Mouse (Mus musculus) MN1 (cell line): ENCODE measurements around the gene Enpp6.

Experiments used
- DNase-seq: peaks from one replicate; pipeline ENCODE4 v3.0.0-alpha.2; 2016; ENCODE audit warnings: low spot score

Gene Enpp6

DNA sequence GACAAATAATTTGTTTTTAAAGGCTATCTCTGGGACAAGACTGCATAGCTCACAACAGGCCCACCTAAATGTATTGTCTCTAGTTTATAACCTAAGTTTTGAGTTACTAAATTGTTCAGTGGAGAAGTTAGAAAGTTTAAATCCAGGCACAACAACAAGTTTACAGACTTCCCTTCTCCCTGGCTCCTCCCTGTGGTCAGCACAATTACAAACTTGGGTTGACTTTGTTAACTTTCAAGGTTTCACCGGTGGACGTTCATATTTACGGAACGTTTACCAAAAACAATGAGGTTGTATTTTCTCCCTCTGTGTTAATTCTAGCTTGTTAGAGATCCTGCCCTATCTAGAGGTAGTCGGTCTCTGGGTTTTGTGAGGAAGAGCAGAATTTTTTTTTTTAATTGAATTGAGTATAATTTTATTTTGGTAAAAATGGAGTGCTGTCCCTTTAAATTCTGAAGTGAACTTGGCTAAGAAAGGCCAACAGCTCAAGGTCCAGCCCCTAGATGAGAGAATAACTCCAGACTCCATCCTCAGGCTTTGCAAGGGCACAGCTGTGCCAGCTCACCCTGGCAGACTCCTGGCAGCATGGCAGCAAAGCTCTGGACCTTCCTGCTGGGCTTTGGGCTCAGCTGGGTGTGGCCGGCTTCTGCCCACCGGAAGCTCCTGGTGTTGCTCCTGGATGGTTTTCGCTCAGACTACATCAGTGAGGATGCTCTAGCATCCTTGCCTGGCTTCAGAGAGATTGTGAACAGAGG lies at the start of gene Enpp6:
TSS of gene Enpp6 (plus strand) at position 502 of the 755 bp plus-strand sequence.
- DNase-seq = peak; percentile 40

DNA sequence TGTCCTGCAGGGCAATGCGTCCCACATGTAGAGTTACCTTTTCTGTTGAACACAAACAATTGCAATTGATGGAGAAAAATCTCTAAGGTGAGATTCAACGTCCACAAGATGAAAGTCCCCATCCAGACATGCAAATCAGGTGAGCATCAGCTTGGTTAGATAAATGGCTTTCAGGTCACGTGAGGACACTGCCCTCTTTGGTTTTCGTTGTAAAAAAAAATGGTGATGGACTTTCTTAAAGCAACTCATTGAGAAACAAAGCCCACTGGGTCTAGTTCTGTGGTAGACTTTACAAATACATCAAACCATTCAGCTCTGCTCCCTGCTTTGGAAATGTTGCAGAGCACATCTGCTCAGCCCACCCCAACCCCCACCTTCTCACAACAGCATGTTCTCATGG lies 48.5 kb upstream of the Enpp6 start:
- no peak for DNase-seq

DNA sequence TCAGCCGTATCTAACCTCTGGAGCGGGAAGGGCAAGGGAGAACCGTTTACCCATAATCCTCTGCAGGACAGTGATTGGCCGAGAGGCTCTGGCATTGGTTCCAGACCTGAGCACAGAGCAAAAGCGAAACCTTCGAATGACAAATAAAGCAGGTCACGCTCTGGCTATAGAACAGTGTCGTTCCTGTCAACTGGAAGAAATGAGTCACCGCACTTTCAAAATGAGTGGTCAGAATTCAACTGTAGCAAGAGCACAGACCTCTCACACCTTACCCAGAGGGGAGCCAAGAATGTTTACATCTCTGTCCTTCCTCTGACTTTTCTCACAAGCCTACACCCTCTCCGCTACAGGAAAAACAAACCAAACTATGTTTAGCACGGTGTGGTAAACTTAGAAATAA lies 45.4 kb upstream of the Enpp6 start:
- DNase-seq = peak; percentile 84

DNA sequence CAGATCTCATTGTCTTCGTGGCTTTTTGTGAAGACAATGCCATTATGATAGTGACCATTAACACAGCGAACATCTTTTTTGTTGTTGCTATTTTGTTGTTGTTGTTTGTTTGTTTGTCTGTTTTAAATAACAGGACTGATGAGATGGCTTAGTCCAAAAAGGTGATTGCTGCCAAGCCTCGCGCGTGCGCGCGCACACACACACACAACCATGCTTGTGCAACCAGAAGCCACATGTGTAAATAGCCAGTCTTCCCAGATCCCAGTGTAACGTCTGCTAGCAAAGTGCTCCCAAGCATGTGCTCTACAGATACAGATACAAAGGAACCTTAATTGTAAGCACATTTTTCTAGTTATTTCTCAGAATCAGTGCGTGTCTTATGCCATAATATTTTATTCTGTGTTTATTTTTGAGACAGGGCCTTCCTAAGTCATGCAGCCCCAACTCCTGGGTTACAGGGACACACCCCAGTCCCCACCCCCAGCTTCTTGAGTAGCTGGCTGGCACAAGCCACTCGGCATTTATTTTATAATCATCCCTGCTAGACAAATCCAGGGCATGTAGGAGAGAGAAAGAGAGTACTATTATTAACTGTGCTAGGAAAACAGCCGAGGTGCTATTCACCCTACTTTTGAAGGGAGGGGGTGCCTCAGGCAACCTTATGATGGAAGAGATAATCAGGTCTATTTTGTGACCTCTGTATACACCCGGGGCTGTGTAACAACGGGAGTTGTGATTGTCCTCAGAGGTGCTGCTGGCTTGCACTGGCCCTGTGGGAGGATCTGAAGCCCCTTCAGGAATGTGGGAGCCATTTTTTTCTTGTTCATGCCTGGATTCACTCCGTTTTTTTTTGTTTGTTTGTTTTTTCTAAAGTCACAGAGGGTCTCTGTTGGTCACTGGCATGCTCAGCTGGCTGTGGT lies 44.7 kb upstream of the Enpp6 start:
- peak; percentile 69 for DNase-seq

DNA sequence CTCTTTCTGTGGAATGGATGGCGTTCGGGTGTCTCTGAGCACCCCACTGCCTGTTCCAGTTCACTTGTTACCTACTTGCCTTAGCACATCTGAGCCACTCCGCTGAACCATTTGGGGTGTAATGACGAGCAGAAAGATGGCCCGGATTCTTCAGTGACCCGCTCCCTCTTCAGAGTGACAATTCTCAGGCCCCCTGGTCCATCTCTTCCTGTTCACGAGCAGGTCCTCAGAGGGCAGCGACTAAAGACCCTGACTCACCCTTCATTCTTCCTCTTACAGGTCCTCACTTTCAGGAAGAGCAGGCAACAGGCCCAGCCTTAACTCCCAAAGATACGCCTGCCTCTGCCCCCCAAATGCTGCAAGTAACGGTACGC lies 44.0 kb upstream of the Enpp6 start:
- no peak for DNase-seq

DNA sequence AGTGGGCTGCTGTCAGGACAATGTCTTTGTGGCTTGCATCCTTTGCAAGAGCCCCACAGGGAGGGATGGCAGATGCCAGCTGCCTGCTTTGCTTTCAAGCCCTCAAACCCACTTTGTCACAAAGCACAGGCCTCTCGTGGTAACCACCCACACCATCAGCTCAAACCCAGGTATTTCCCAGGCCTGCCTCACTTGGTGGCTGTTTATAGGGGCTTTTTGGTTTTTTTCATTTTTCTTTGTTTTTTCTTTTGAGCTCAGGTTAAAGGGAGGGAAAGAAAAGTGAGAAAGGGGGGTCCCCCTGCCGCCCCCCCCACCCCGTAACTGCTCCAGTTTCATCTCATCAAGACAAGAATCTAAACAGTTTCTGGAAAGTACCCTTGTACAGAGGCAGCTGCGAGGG lies 43.4 kb upstream of the Enpp6 start:
- DNase-seq = no peak

DNA sequence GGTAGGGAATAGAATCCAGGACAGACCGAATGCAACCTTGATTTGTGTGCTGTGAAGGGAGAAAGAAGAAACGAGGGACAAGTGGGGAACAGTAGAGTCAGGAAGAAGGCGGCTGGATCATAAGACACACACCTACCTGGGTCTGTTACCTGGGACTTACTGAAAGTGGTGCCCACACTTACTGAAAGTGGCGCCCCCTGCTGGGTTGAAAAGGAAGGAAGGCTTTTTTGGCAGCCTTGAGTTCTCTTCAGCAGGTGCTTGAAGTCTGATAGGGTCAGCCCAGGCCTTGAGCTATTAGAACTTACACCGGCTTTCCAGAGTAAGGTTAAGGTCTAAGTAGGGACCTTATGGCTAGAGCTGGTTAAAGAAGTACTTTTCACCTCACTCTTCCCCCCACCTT lies 40.5 kb upstream of the Enpp6 start:
- DNase-seq = no peak

DNA sequence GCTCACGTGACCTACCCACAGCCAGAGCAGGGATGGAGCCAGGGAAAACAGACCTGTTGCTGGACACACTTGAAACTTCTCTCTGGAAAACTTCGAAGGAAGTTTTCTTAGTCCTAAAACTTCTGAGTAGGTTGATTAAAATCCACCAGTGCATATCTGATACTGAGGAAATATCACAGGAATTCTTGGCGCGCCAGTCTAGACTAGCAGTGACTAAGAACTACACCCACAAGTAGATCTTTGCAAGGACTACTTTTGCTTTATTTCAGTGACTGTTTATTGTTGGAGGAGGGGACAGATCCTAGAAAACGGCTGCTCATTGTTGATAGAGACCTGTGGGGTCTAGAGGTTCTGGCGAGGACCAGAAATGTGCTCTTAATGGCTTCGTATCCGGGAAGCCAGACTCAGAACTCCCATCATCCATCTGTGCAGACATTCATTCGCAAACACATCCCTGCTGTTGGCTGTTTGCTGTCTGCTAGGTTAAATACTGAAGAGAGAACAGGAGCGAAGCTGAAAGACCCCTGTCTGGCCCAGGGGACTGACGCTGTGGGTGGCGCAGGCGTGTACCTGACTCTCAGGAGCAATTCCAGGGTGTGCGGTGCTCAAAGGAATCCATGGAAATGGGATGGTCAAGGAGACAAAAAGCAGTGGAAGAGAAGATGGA lies 38.5 kb upstream of the Enpp6 start:
- DNase-seq = no peak

DNA sequence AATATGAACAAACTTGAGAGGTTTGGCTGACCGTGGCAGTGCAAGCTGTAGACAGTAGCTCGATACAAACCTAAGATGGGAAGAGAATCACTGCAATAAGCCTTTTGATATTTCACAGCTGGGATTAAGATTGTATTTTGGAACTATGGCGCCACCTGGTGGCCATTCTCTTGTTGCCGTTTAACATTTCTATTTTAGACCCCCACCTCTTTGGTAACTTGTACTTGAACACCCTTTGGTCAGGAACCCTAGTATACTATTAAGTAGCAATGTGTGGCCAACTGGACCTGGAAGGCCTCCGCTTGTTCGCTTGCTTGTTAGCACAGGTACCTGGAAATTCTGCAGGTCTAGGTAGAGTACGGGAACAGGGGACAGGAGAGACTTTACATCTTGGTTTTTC lies 33.2 kb upstream of the Enpp6 start:
- DNase-seq = peak; percentile 83

DNA sequence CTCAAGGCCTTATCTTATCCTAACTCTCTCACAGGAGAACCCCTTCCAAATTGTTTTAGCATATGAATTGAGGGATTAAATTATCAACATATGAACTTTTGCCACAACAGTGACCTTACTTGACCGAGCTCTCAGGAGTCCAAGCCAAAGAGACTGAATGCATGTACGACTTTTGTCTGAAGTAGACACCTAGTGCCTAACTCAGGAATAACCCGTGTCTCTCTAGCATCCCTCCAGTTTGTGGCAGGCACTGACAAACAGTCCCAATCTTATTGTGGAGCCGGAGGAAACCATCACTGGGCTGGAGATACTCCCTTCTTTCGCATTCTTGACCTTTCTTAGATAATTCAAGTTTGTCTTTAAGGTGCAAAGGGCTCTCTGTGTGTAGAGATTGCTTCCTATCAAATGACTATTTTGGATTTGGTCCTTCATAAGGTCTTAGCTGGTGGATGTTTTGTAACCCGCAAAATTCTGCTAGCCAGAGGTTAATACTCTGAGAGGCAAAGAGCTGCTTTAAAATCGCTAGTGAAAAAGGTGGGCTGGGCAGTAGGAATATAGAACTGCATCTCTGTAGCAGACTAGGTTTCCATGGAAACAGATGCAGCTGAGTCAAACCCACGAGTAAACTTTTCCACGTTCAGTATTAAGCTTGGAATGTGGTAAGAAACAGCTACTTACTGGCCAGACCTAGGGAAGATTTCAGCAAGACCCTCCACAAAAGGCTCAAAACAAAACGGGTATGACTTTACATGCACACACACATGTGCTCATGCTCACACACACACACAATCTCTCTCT lies 23.9 kb upstream of the Enpp6 start:
- no peak for DNase-seq

DNA sequence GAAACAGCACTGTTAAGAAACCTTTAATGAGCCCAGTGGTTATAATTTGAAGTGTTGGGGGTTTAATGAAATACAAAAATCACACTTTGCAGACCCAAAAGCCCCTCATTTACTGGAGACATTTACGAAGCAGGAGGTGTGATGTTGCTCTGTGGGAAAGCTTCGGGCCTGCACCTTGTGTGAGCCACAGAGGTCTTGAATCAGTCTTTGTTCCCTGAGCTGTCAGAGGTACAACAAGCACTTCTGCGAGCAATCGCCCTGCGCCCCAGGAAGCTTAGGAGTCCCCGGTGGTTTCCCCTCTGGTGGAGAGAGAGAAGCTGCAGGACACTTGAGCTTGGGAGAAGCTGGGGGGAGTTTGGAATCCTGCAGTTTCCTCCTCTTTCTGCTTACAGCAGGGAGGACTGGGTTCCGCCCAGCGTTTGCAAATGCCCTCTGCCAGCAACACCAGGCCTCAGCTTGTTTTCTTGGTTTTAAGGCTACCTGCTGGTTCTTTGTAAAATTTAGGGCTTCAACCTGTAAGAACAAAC lies 23.0 kb upstream of the Enpp6 start:
- no peak for DNase-seq

DNA sequence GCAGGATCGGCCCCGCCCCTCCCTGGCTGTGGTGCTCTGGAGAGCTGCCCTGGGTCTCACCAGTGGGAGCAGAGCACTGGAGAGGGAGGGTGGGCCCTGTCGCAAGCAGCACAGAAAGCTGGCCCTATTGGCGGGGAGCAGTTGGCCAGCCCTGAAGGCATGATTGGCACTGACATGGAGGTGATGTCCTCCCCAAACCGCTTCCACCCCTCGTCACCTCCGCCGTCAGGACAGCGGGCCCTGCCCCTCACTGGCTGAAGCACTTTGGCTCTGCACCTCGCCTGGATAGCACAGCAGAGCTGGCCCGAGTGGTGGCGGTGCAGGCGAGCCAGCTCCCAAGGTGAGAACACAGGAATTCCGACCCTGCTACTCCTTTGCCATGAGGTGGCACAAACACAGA lies 20.9 kb upstream of the Enpp6 start:
- no peak for DNase-seq

DNA sequence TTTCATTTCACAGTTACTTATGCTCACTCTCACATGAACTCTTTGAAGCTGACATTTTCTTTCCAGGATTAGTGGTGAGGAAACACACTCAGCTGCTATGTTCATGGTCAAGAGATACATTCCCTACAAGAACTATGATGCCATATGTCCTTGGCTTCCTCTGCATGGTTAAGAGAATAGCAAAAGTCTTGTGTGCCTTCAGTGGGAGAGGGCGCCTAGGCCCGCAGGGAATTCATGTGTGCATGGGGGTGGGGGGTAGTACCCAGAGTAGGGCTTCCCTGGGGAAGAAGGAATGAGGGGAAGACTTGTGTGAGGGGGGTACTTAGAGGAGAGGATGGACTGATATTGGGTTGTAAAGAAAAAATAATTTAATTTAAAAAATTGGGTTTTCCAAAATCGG lies 18.0 kb upstream of the Enpp6 start:
- DNase-seq = no peak

DNA sequence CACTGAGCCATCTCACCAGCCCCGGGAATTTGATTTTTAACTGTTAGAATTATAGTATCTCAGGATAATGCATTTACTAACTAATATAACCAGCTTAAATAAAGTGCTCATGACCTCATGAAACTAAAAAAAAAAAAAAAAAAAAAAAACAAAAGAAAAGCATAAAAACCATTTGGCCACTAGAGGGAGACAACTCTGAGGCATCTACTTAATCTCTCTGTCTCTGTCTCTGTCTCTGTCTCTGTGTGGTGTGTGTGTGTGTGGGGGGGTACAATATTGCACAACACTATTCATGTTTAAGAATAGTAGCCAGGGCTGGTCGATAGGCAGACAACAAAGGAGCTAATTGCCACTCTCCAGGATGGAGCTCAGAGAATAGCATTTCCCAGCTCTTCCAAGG lies 17.3 kb upstream of the Enpp6 start:
- DNase-seq = no peak

DNA sequence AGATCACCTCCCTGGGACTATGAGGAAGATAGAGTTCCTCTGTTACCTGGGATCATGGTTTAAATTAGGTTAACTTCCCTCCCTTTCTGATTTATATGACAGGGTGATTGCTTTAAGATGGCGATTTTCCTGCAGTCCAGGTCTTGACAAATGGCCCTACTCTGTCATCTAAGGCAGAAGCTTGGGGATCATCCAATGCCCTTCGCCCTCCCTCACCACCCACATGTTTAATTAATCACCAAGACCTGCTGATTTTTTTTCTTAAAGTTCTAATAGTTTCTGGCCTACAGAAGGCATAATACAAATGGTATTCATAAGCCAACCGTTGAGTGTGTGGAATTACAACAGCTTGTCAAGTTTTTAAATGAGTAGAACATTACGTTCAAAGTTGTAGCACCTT lies 9.3 kb upstream of the Enpp6 start:
- no peak for DNase-seq

DNA sequence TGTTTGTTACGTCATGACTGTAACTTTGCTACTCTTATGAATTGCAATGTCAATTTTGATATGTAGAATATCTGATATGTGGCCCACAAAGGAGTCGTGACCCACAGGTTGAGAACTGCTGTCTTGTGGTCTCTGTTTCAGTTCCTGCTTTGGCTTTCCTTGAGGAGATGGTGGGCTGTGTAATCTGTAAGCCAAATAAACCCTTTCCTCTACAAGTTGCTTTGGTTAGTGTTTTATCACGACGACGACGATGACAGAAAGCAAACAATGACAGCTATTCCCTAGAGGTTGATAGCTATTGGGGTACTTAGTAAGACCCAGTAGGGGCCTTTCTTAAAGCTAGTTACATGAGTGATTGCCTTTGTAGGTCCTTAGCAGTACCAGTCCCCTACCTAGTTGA lies 4.5 kb upstream of the Enpp6 start:
- DNase-seq = no peak

DNA sequence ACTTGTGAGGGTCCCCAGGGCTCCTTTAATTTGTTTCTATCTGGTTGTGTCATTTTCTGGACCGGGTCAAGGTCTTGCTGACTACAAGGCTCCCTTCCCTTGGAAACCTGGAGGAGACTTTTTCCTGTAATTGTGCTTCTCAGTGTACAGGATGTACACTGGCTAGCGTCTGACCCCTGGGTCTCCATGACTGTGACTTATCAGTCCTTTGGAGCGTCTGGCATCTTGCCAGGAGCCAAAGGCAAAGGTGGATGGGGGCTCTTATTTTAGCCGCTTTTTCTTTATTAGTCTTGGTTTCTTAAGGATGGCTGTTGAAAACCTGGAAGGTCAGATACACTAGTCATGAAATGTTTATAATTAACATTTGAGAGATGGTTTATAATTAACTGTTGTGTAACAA lies 3.9 kb upstream of the Enpp6 start:
- DNase-seq = no peak

DNA sequence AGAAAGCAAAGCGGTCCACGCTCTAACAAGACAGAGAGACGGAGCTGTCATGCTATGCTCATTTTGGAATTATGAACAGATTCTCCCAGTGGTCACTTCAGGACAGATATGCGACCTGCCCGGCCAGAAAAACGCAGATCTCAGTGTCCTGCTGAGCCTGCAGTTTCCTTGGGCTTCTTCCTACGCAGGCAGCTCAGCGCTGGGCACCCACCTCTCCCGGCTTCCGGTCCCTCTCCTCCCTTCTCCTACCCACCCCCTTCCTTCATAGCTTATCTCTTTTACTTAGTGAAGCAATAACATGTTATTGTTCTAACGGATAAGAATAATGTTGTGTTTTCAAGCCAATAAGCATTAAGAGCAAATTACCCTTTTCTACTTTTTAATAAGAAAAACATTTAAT lies 2.0 kb upstream of the Enpp6 start:
- no peak for DNase-seq

DNA sequence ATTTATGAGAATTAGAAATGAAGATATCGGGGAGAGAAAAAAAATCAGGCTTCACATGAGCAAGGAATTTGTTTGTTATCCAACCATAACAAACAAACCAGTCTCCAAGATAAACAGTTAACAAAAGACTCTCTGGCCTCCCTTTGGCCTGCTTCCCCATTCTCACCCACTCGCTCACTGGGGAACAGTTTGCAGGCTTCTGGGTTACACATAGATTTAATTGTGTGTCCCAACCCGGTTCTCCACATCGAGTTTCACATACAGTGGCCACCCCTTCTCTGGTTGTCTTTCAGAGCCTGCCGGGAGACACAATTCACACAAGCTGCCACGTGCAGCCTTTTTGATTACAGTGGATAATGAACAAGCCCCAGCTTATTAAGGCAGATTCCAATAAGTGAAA lies 1.7 kb downstream of the Enpp6 start:
- DNase-seq = no peak

DNA sequence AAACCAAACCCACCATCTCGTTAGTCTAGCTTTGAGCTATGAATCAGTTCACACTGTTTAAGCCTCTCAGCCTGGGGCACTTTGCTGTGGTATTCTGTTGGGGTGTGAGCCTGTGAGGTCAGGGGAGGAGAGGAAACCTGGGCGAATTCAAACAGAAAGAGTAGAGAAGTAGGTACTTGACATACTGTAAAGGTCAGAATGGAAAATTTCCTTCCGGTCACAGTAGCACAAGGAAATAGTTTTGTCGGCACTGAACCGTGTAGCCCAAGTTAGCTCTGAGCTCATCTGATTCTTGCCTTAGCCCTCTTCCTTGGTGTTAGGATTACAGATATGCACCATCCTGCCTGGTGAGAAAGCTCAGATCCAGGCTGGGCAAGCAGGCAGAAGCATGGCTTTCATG lies 4.4 kb downstream of the Enpp6 start:
- DNase-seq = no peak

DNA sequence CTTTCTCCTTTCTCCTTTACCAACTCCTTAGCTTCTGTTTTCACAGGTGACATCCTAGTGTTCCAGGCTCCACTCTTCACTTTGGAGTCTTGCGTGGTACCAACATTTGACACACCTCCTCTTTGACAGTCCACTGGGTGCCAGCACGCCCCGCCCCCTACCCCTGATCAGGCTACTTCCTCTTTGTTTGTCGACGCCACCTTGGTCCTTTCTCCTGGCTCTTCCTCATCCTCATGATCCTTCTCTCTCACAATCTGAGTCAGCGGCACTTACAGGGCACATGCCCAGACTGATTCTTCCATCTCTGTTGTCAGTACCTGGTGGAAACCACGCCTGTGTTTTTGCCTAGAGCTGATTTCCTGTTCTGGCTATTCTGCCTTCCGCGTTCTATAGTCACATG lies 5.9 kb downstream of the Enpp6 start:
- DNase-seq = no peak
